Mouse (Mus musculus) MEL (cell line): ENCODE results near the gene Cd55. TPM values are rescaled to one million over a fixed set of nuclear protein-coding genes. Genes with fewer than 3 reads are reported as not detected.

ENCODE experiments used
- DNase-seq: peaks from one replicate; pipeline ENCODE4 v3.0.0; 2011; ENCODE audit warnings: low read depth, low spot score
- H3K27ac ChIP-seq: 2 replicates; pipeline ENCODE4 v1.5.1; 2012; ENCODE audit warnings: low read depth, mild to moderate bottlenecking, control low read depth, low read length, moderate library complexity; ENCODE audit not compliant: control insufficient read depth
- H3K27me3 ChIP-seq, 2 experiments: fragments of 150-350 bp in 1 of 2; sonication (generic) in 1 of 2; 2 replicates each; pipeline ENCODE4 v1.6.1; 2012; ENCODE audit warnings: low read length in 2 of 2, mild to moderate bottlenecking in 2 of 2, improper control_type of control experiment in 1 of 2, moderate library complexity in 1 of 2; ENCODE audit not compliant: insufficient read depth in 2 of 2, control insufficient read depth in 1 of 2
- H3K36me3 ChIP-seq, 2 experiments: 2 replicates each; pipeline ENCODE4 v1.6.1; 2012 to 2014; ENCODE audit warnings: low read length in 2 of 2, improper control_type of control experiment in 1 of 2, inconsistent platforms in 1 of 2, mild to moderate bottlenecking in 1 of 2; ENCODE audit not compliant: insufficient read depth in 2 of 2, control insufficient read depth in 1 of 2
- H3K4me1 ChIP-seq, 2 experiments: fragments of 150-350 bp in 1 of 2; sonication (generic) in 1 of 2; 2 replicates each; pipeline ENCODE4 v1.6.1; 2012; ENCODE audit warnings: low read length in 2 of 2, improper control_type of control experiment in 1 of 2, mild to moderate bottlenecking in 1 of 2; ENCODE audit not compliant: insufficient read depth in 2 of 2, control insufficient read depth in 1 of 2
- H3K4me3 ChIP-seq, 2 experiments: fragments of 150-350 bp in 1 of 2; sonication (generic) in 1 of 2; 2 replicates each; pipeline ENCODE4 v1.5.1; 2012; ENCODE audit warnings: low read depth in 2 of 2, low read length in 2 of 2, mild to moderate bottlenecking in 2 of 2, moderate library complexity in 2 of 2, control low read depth in 1 of 2, improper control_type of control experiment in 1 of 2; ENCODE audit not compliant: control insufficient read depth in 1 of 2, insufficient read depth in 1 of 2
- H3K79me2 ChIP-seq: 2 replicates; pipeline ENCODE4 v1.6.1; 2012; ENCODE audit warnings: mild to moderate bottlenecking, low read length, moderate library complexity; ENCODE audit not compliant: control insufficient read depth, poor library complexity, insufficient read depth
- H3K9ac ChIP-seq: 2 replicates; pipeline ENCODE4 v1.6.1; 2012; ENCODE audit warnings: low read depth, mild to moderate bottlenecking, control low read depth, low read length, moderate library complexity; ENCODE audit not compliant: control insufficient read depth, poor library complexity, severe bottlenecking
- H3K9me3 ChIP-seq: fragments of 150-350 bp; sonication (generic); replicated peaks from 2 replicates; pipeline ENCODE4 v1.6.1; 2012; ENCODE audit warnings: mild to moderate bottlenecking, low read length, improper control_type of control experiment, moderate library complexity; ENCODE audit not compliant: insufficient read depth
- CHD1 ChIP-seq: IDR thresholded peaks from 2 replicates; pipeline ENCODE4 v1.6.1; 2012; ENCODE audit warnings: low read depth, mild to moderate bottlenecking, inconsistent platforms, low read length, improper control_type of control experiment
- CTCF ChIP-seq, 3 experiments: IDR thresholded peaks in 2 of 3; conservative IDR thresholded peaks in 1 of 3; 2 replicates each; pipeline ENCODE4 v1.5.1; 2011 to 2012; ENCODE audit warnings: low read length in 3 of 3, low read depth in 2 of 3, mild to moderate bottlenecking in 2 of 3, improper control_type of control experiment in 1 of 3, inconsistent platforms in 1 of 3, mixed read lengths in 1 of 3, moderate library complexity in 1 of 3; ENCODE audit not compliant: control insufficient read depth in 1 of 3, insufficient read depth in 1 of 3, poor library complexity in 1 of 3, severe bottlenecking in 1 of 3
- E2F4 ChIP-seq: IDR thresholded peaks from 2 replicates; pipeline ENCODE4 v1.6.1; 2011; ENCODE audit warnings: low read depth, low read length, improper control_type of control experiment, borderline replicate concordance
- ELF1 ChIP-seq: IDR thresholded peaks from 2 replicates; pipeline ENCODE4 v1.6.1; 2014; ENCODE audit warnings: low read depth, mild to moderate bottlenecking, inconsistent platforms, low read length, improper control_type of control experiment, moderate library complexity
- ETS1 ChIP-seq: IDR thresholded peaks from 2 replicates; pipeline ENCODE4 v1.6.1; 2012; ENCODE audit warnings: low read depth, mild to moderate bottlenecking, inconsistent platforms, low read length, improper control_type of control experiment, moderate library complexity
- HCFC1 ChIP-seq: IDR thresholded peaks from 2 replicates; pipeline ENCODE4 v1.6.1; 2012; ENCODE audit warnings: low read depth, mild to moderate bottlenecking, inconsistent platforms, low read length, improper control_type of control experiment, moderate library complexity
- MAFK ChIP-seq: IDR thresholded peaks from 2 replicates; pipeline ENCODE4 v1.6.1; 2011; ENCODE audit warnings: low read depth, mild to moderate bottlenecking, low read length, improper control_type of control experiment, borderline replicate concordance
- MAX ChIP-seq: IDR thresholded peaks from 2 replicates; pipeline ENCODE4 v1.6.1; 2011; ENCODE audit warnings: low read length, improper control_type of control experiment
- MEF2A ChIP-seq: IDR thresholded peaks from 2 replicates; pipeline ENCODE4 v1.6.1; 2014; ENCODE audit warnings: low read depth, mild to moderate bottlenecking, inconsistent platforms, low read length, improper control_type of control experiment; ENCODE audit not compliant: poor library complexity, insufficient replicate concordance, severe bottlenecking; ENCODE audit errors: extremely low read depth
- MXI1 ChIP-seq: IDR thresholded peaks from 2 replicates; pipeline ENCODE4 v1.6.1; 2011; ENCODE audit warnings: mild to moderate bottlenecking, low read depth, low read length, improper control_type of control experiment
- MYB ChIP-seq: IDR thresholded peaks from 2 replicates; pipeline ENCODE4 v1.6.1; 2011; ENCODE audit warnings: mild to moderate bottlenecking, low read depth, low read length, improper control_type of control experiment
- MYC ChIP-seq: IDR thresholded peaks from 2 replicates; pipeline ENCODE4 v1.6.1; 2011; ENCODE audit warnings: low read depth, mild to moderate bottlenecking, low read length, improper control_type of control experiment, moderate library complexity
- POLR2AphosphoS2 ChIP-seq: IDR thresholded peaks from 2 replicates; pipeline ENCODE4 v1.6.1; 2011; ENCODE audit warnings: low read length, improper control_type of control experiment
- POLR2AphosphoS5 ChIP-seq: IDR thresholded peaks from 2 replicates; pipeline ENCODE4 v1.6.1; 2012; ENCODE audit warnings: low read depth, borderline replicate concordance, mild to moderate bottlenecking, inconsistent platforms, low read length, moderate library complexity, mixed read lengths
- TAL1 ChIP-seq: IDR thresholded peaks from 2 replicates; pipeline ENCODE4 v1.6.1; 2012; ENCODE audit warnings: mild to moderate bottlenecking, inconsistent platforms, low read length, moderate library complexity, mixed read lengths
- TCF12 ChIP-seq: IDR thresholded peaks from 2 replicates; pipeline ENCODE4 v1.6.1; 2014; ENCODE audit warnings: low read depth, mild to moderate bottlenecking, inconsistent platforms, low read length, improper control_type of control experiment, moderate library complexity
- UBTF ChIP-seq: IDR thresholded peaks from 2 replicates; pipeline ENCODE4 v1.6.1; 2012; ENCODE audit warnings: low read depth, mild to moderate bottlenecking, inconsistent platforms, low read length, improper control_type of control experiment, moderate library complexity, borderline replicate concordance; ENCODE audit not compliant: insufficient read depth
- USF1 ChIP-seq: IDR thresholded peaks from 2 replicates; pipeline ENCODE4 v1.6.1; 2014; ENCODE audit warnings: low read depth, mild to moderate bottlenecking, inconsistent platforms, low read length, improper control_type of control experiment, moderate library complexity
- USF2 ChIP-seq, 2 experiments: IDR thresholded peaks; 2 replicates each; pipeline ENCODE4 v1.6.1; 2011 to 2012; ENCODE audit warnings: improper control_type of control experiment in 2 of 2, low read length in 2 of 2, borderline replicate concordance in 1 of 2, inconsistent platforms in 1 of 2, low read depth in 1 of 2, mild to moderate bottlenecking in 1 of 2; ENCODE audit not compliant: insufficient read depth in 1 of 2
- ZC3H11A ChIP-seq: IDR thresholded peaks from 2 replicates; pipeline ENCODE4 v1.6.1; 2012; ENCODE audit warnings: low read depth, mild to moderate bottlenecking, inconsistent platforms, low read length, improper control_type of control experiment
- ZMIZ1 ChIP-seq: IDR thresholded peaks from 2 replicates; pipeline ENCODE4 v1.6.1; 2012; ENCODE audit warnings: low read depth, mild to moderate bottlenecking, inconsistent platforms, low read length, improper control_type of control experiment, moderate library complexity
- ZNF384 ChIP-seq: IDR thresholded peaks from 2 replicates; pipeline ENCODE4 v1.6.1; 2012; ENCODE audit warnings: low read depth, mild to moderate bottlenecking, inconsistent platforms, low read length, improper control_type of control experiment
- polyA plus RNA-seq, 2 experiments: library from polyadenylated mRNA; stranded (reverse) in 1 of 2; unstranded in 1 of 2; fragments of >175 nt in 1 of 2; fragments of >200 nt in 1 of 2; gene quantifications; 2 replicates each; pipeline versions ENCODE4 v1.2.1 to v1.2.4; 2012; ENCODE audit warnings: low replicate concordance in 2 of 2, low read depth in 1 of 2; ENCODE audit not compliant: insufficient read length in 2 of 2, insufficient read depth in 1 of 2, missing spikeins in 1 of 2
- total RNA-seq: library from RNA; depleted of rRNA; stranded (reverse); fragments of 300-350 nt; gene quantifications from 2 replicates; pipeline ENCODE4 v1.2.3, GENCODE M21; 2012

The Cd55 gene
- total and polyA plus RNA-seq, 3 experiments: 12.8 to 20.2 TPM; not detected in 1

GRCm38 (mm10) chr1:130511823-130512370 is 49.4 kb upstream of the Cd55 start:
- no peak for TF ChIP-seq MEF2A
- TF ChIP-seq UBTF: no peak
- no peak for TF ChIP-seq POLR2AphosphoS5
- TF ChIP-seq TCF12: no peak
- no peak for TF ChIP-seq MAFK
- TF ChIP-seq MXI1: no peak
- no peak for TF ChIP-seq E2F4
- no peak for TF ChIP-seq ELF1
- no peak for TF ChIP-seq ZNF384
- no peak for TF ChIP-seq TAL1
- no peak for TF ChIP-seq CHD1
- TF ChIP-seq HCFC1: no peak
- no peak for TF ChIP-seq CTCF (IDR thresholded peaks at IDR 0.05 in 2 of 3, conservative IDR thresholded peaks at IDR 0.05 in 1 of 3; ENCODE audit: control insufficient read depth in 1 of 3, insufficient read depth in 1 of 3, low read depth in 2 of 3, low read length in 3 of 3, poor library complexity in 1 of 3, severe bottlenecking in 1 of 3)
- TF ChIP-seq ETS1: no peak
- no peak for TF ChIP-seq MYC
- TF ChIP-seq ZC3H11A: no peak
- no peak for TF ChIP-seq MYB
- TF ChIP-seq MAX: no peak
- TF ChIP-seq POLR2AphosphoS2: no peak
- no peak for TF ChIP-seq ZMIZ1
- Histone ChIP-seq H3K9ac (no peak overlapping the region), H3K9me3 (no peaks in the 10 kb centered on the region), H3K36me3 (peaks cover 0 to 26% of the 10 kb centered on the region in 2 experiments; a peak in 2 of 4 replicates), H3K79me2 (no peaks in the 10 kb centered on the region), H3K4me1 (peaks cover 8 to 16% of the 10 kb centered on the region in 2 experiments), H3K4me3 (no peak overlapping the region), H3K27me3 (no peaks in the 10 kb centered on the region), H3K27ac (no peak overlapping the region)
- DNase-seq: no peak

GRCm38 (mm10) chr1:130508957-130509350 is 46.4 kb upstream of the Cd55 start:
- Histone ChIP-seq H3K4me1 (peaks cover 7 to 12% of the 10 kb centered on the region in 2 experiments), H3K9me3 (no peaks in the 10 kb centered on the region)
- no peak for DNase-seq
- TF ChIP-seq TCF12 (no peak), USF1 (no peak), USF2 (IDR thresholded peaks at IDR 0.05; ENCODE audit: borderline replicate concordance in 1 of 2, insufficient read depth in 1 of 2, low read depth in 1 of 2, low read length in 2 of 2) (no peak), HCFC1 (no peak)
- TF ChIP-seq, all 39 proteins: peak for 0
- H3K27me3 ChIP-seq: no peaks in the 10 kb centered on the region
- no peaks in the 10 kb centered on the region for H3K79me2 ChIP-seq
- no peak overlapping the region for H3K4me3 ChIP-seq
- peak overlapping the region; percentile 53 for H3K27ac ChIP-seq
- peak overlapping the region; percentile 8; the same call in 1 of the 2 replicates for H3K9ac ChIP-seq
- peaks cover 0 to 18% of the 10 kb centered on the region in 2 experiments; a peak in 2 of 4 replicates for H3K36me3 ChIP-seq
